Mouse (Mus musculus): Measurements from ENCODE around the gene Pcca. TPM values are rescaled to one million over a fixed set of nuclear protein-coding genes. Genes with fewer than 3 reads are reported as not detected.

The Pcca gene
- polyA plus RNA-seq, 1 experiment from 2014 or later: 32.8 TPM

- H3K27ac ChIP-seq: no peak overlapping the region
- no peaks in the 10 kb centered on the region for H3K27me3 ChIP-seq
- no peak overlapping the region for H3K4me3 ChIP-seq
- no peaks in the 10 kb centered on the region for H3K9me3 ChIP-seq
- no peaks in the 10 kb centered on the region for H3K4me1 ChIP-seq
- H3K36me3 ChIP-seq: no peaks in the 10 kb centered on the region
- WGBS: 38% methylated on average over 2 of the region's 2 CpGs
- ATAC-seq (ENCODE audit: insufficient number of reproducible peaks, insufficient read depth, low FRiP score, low TSS enrichment, low read depth): no peak
- no peak overlapping the region for H3K4me2 ChIP-seq
- H3K9ac ChIP-seq: no peak overlapping the region
Observed at GRCm38 (mm10) chr14:122823791-122824190, 289.7 kb downstream of the Pcca start.

GRCm38 (mm10) chr14:122825464-122825863, 291.3 kb downstream of the Pcca start:
- Histone ChIP-seq H3K27ac (no peak overlapping the region), H3K27me3 (no peaks in the 10 kb centered on the region), H3K9me3 (no peaks in the 10 kb centered on the region), H3K36me3 (no peaks in the 10 kb centered on the region), H3K4me3 (no peak overlapping the region), H3K4me1 (no peaks in the 10 kb centered on the region), H3K4me2 (no peak overlapping the region), H3K9ac (no peak overlapping the region)
- 0 out of 2 replicates have a peak, but pooled peaks have one; percentile 20 for ATAC-seq (ENCODE audit: insufficient number of reproducible peaks, insufficient read depth, low FRiP score, low TSS enrichment, low read depth)
- 88% methylated on average over 2 of the region's 2 CpGs for WGBS

GRCm38 (mm10) chr14:122830433-122830832, 296.3 kb downstream of the Pcca start:
- 65% methylated on average over 1 of the region's 1 CpGs for WGBS

GRCm38 (mm10) chr14:122833666-122834065, 299.5 kb downstream of the Pcca start:
- Histone ChIP-seq H3K4me2 (no peak overlapping the region), H3K27me3 (no peaks in the 10 kb centered on the region), H3K27ac (no peak overlapping the region), H3K9me3 (0 out of 2 replicates have a peak, but pooled peaks cover 6% of the 10 kb centered on the region), H3K4me3 (no peak overlapping the region), H3K36me3 (no peaks in the 10 kb centered on the region), H3K9ac (no peak overlapping the region), H3K4me1 (peaks cover 15% of the 10 kb centered on the region)
- WGBS: 82% methylated on average over 3 of the region's 3 CpGs
- no peak for ATAC-seq (ENCODE audit: insufficient number of reproducible peaks, insufficient read depth, low FRiP score, low TSS enrichment, low read depth)

More at GRCm38 (mm10) chr14:122830433-122830832, 296.3 kb downstream of the Pcca start:
- 0 out of 2 replicates have a peak, but pooled peaks cover 6% of the 10 kb centered on the region for H3K9me3 ChIP-seq
- no peak for ATAC-seq (ENCODE audit: insufficient number of reproducible peaks, insufficient read depth, low FRiP score, low TSS enrichment, low read depth)
- H3K4me2 ChIP-seq: no peak overlapping the region
- no peaks in the 10 kb centered on the region for H3K4me1 ChIP-seq
- no peak overlapping the region for H3K27ac ChIP-seq
- H3K27me3 ChIP-seq: no peaks in the 10 kb centered on the region
- no peak overlapping the region for H3K4me3 ChIP-seq
- H3K9ac ChIP-seq: no peak overlapping the region
- H3K36me3 ChIP-seq: no peaks in the 10 kb centered on the region

- no peak for ATAC-seq (ENCODE audit: insufficient number of reproducible peaks, insufficient read depth, low FRiP score, low TSS enrichment, low read depth)
- 95% methylated on average over 1 of the region's 1 CpGs for WGBS
- 0 out of 2 replicates have a peak, but pooled peaks cover 6% of the 10 kb centered on the region for H3K9me3 ChIP-seq
Observed at GRCm38 (mm10) chr14:122834753-122835152, 300.6 kb downstream of the Pcca start.

GRCm38 (mm10) chr14:122835487-122836190, 301.5 kb downstream of the Pcca start:
- Histone ChIP-seq H3K4me2 (no peak overlapping the region), H3K9ac (no peak overlapping the region), H3K27me3 (no peaks in the 10 kb centered on the region), H3K4me1 (peaks cover 15% of the 10 kb centered on the region), H3K27ac (no peak overlapping the region), H3K4me3 (no peak overlapping the region), H3K9me3 (0 out of 2 replicates have a peak, but pooled peaks cover 6% of the 10 kb centered on the region), H3K36me3 (no peaks in the 10 kb centered on the region)
- WGBS: 41% methylated on average over 7 of the region's 7 CpGs
- no peak for ATAC-seq (ENCODE audit: insufficient number of reproducible peaks, insufficient read depth, low FRiP score, low TSS enrichment, low read depth)

More at GRCm38 (mm10) chr14:122834753-122835152, 300.6 kb downstream of the Pcca start:
- H3K27me3 ChIP-seq: no peaks in the 10 kb centered on the region
- H3K4me3 ChIP-seq: no peak overlapping the region
- H3K9ac ChIP-seq: no peak overlapping the region
- H3K36me3 ChIP-seq: no peaks in the 10 kb centered on the region
- H3K27ac ChIP-seq: no peak overlapping the region
- peaks cover 15% of the 10 kb centered on the region for H3K4me1 ChIP-seq
- H3K4me2 ChIP-seq: no peak overlapping the region

GRCm38 (mm10) chr14:122836221-122836620, 302.1 kb downstream of the Pcca start:
- Histone ChIP-seq H3K4me3 (no peak overlapping the region), H3K36me3 (no peaks in the 10 kb centered on the region), H3K9ac (no peak overlapping the region), H3K9me3 (0 out of 2 replicates have a peak, but pooled peaks cover 2% of the 10 kb centered on the region), H3K27me3 (no peaks in the 10 kb centered on the region), H3K4me1 (peaks cover 15% of the 10 kb centered on the region), H3K4me2 (no peak overlapping the region), H3K27ac (no peak overlapping the region)
- 22% methylated on average over 4 of the region's 4 CpGs for WGBS
- ATAC-seq (ENCODE audit: insufficient number of reproducible peaks, insufficient read depth, low FRiP score, low TSS enrichment, low read depth): no peak

GRCm38 (mm10) chr14:122837018-122837417, 302.9 kb downstream of the Pcca start:
- WGBS: 55% methylated on average over 2 of the region's 2 CpGs
- no peak for ATAC-seq (ENCODE audit: insufficient number of reproducible peaks, insufficient read depth, low FRiP score, low TSS enrichment, low read depth)
- H3K9me3 ChIP-seq: no peaks in the 10 kb centered on the region
- no peaks in the 10 kb centered on the region for H3K36me3 ChIP-seq
- H3K4me1 ChIP-seq: peaks cover 15% of the 10 kb centered on the region
- no peak overlapping the region for H3K4me2 ChIP-seq
- H3K27me3 ChIP-seq: no peaks in the 10 kb centered on the region
- no peak overlapping the region for H3K9ac ChIP-seq
- H3K4me3 ChIP-seq: no peak overlapping the region
- H3K27ac ChIP-seq: no peak overlapping the region

- WGBS: 62% methylated on average over 5 of the region's 5 CpGs
- no peaks in the 10 kb centered on the region for H3K36me3 ChIP-seq
- H3K9me3 ChIP-seq: no peaks in the 10 kb centered on the region
- H3K4me1 ChIP-seq: peaks cover 13% of the 10 kb centered on the region; the same call in 1 of the 2 replicates
- no peak overlapping the region for H3K4me3 ChIP-seq
- H3K4me2 ChIP-seq: no peak overlapping the region
- ATAC-seq (ENCODE audit: insufficient number of reproducible peaks, insufficient read depth, low FRiP score, low TSS enrichment, low read depth): no peak
- no peak overlapping the region for H3K27ac ChIP-seq
- no peaks in the 10 kb centered on the region for H3K27me3 ChIP-seq
- no peak overlapping the region for H3K9ac ChIP-seq
Observed at GRCm38 (mm10) chr14:122852506-122853057, 318.5 kb downstream of the Pcca start.

- Histone ChIP-seq H3K4me3 (no peak overlapping the region), H3K4me1 (no peaks in the 10 kb centered on the region), H3K9me3 (no peaks in the 10 kb centered on the region), H3K27ac (no peak overlapping the region; the same call in 1 of the 2 replicates), H3K4me2 (no peak overlapping the region), H3K9ac (no peak overlapping the region), H3K27me3 (no peaks in the 10 kb centered on the region), H3K36me3 (no peaks in the 10 kb centered on the region)
- 48% methylated on average over 1 of the region's 1 CpGs for WGBS
- ATAC-seq (ENCODE audit: insufficient number of reproducible peaks, insufficient read depth, low FRiP score, low TSS enrichment, low read depth): no peak
Observed at GRCm38 (mm10) chr14:122859792-122860191, 325.7 kb downstream of the Pcca start.

- Histone ChIP-seq H3K36me3 (no peaks in the 10 kb centered on the region), H3K4me3 (no peak overlapping the region), H3K4me1 (no peaks in the 10 kb centered on the region), H3K4me2 (no peak overlapping the region), H3K27me3 (no peaks in the 10 kb centered on the region), H3K27ac (no peak overlapping the region), H3K9me3 (no peaks in the 10 kb centered on the region), H3K9ac (no peak overlapping the region)
- 52% methylated on average over 4 of the region's 4 CpGs for WGBS
- ATAC-seq (ENCODE audit: insufficient number of reproducible peaks, insufficient read depth, low FRiP score, low TSS enrichment, low read depth): no peak
Observed at GRCm38 (mm10) chr14:122862623-122863022, 328.5 kb downstream of the Pcca start.

Data from embryonic facial prominence, embryonic 13.5 days (tissue).